Mouse (Mus musculus): ENCODE results near the gene Tmod1. TPM values are rescaled to one million over a fixed set of nuclear protein-coding genes. Genes with fewer than 3 reads are reported as not detected.

The Tmod1 gene
- polyA plus RNA-seq, 1 experiment = 36.6 TPM

GRCm38 (mm10) chr4:46086718-46087426 is 48.1 kb downstream of the Tmod1 start:
- no peak overlapping the region for H3K4me3 ChIP-seq
- H3K4me2 ChIP-seq (ENCODE audit: low read depth) = peak overlapping the region; percentile 51
- H3K79me2 ChIP-seq (ENCODE audit: control insufficient read depth, insufficient read depth) = no peaks in the 10 kb centered on the region
- TF ChIP-seq TCF12 (IDR thresholded peaks at IDR 0.05; ENCODE audit: insufficient read depth, poor library complexity, severe bottlenecking) = no peak
- TF ChIP-seq POLR2A (IDR thresholded peaks at IDR 0.05; ENCODE audit: insufficient read length, low read depth) = no peak
- TF ChIP-seq MYOG (IDR thresholded peaks at IDR 0.05; ENCODE audit: control insufficient read depth in 1 of 3, insufficient read depth in 1 of 3, insufficient read length in 2 of 3, low read depth in 2 of 3) = peak in 1 of 3 experiments; percentile 13
- no peak for TF ChIP-seq E2F4 (IDR thresholded peaks at IDR 0.05; ENCODE audit: insufficient read depth)
- TF ChIP-seq POLR2AphosphoS2 (IDR thresholded peaks at IDR 0.05; ENCODE audit: insufficient read length, low read depth) = no peak
- H3K36me3 ChIP-seq (ENCODE audit: control insufficient read depth, insufficient read depth) = no peaks in the 10 kb centered on the region
- no peak overlapping the region for H3ac ChIP-seq (ENCODE audit: control insufficient read depth, insufficient read length)
- H3K27me3 ChIP-seq (ENCODE audit: control insufficient read depth, insufficient read depth, insufficient read length) = no peaks in the 10 kb centered on the region

GRCm38 (mm10) chr4:46087427-46087771 is 48.7 kb downstream of the Tmod1 start:
- Histone ChIP-seq H3K27me3 (ENCODE audit: control insufficient read depth, insufficient read depth, insufficient read length) (no peaks in the 10 kb centered on the region), H3K79me2 (ENCODE audit: control insufficient read depth, insufficient read depth) (no peaks in the 10 kb centered on the region), H3K4me3 (no peak overlapping the region), H3K4me2 (ENCODE audit: low read depth) (peak overlapping the region; percentile 51), H3K36me3 (ENCODE audit: control insufficient read depth, insufficient read depth) (no peaks in the 10 kb centered on the region), H3ac (ENCODE audit: control insufficient read depth, insufficient read length) (no peak overlapping the region)
- no peak for TF ChIP-seq REST (IDR thresholded peaks at IDR 0.05; ENCODE audit: insufficient read depth, insufficient read length)
- no peak for TF ChIP-seq MYOG (IDR thresholded peaks at IDR 0.05; ENCODE audit: control insufficient read depth in 1 of 3, insufficient read depth in 1 of 3, insufficient read length in 2 of 3, low read depth in 2 of 3)
- TF ChIP-seq POLR2AphosphoS2 (IDR thresholded peaks at IDR 0.05; ENCODE audit: insufficient read length, low read depth) = no peak
- no peak for TF ChIP-seq SRF (IDR thresholded peaks at IDR 0.05; ENCODE audit: control insufficient read depth, insufficient read length, low read depth)
- no peak for TF ChIP-seq CEBPB (IDR thresholded peaks at IDR 0.05; ENCODE audit: insufficient read depth, poor library complexity, severe bottlenecking)
- TF ChIP-seq E2F4 (IDR thresholded peaks at IDR 0.05; ENCODE audit: insufficient read depth) = no peak
- TF ChIP-seq MYOD1 (IDR thresholded peaks at IDR 0.05; ENCODE audit: control insufficient read depth in 1 of 3, insufficient read length in 2 of 3, low read depth in 2 of 3) = no peak
- no peak for TF ChIP-seq MAX (IDR thresholded peaks at IDR 0.05; ENCODE audit: low read depth)
- TF ChIP-seq USF1 (IDR thresholded peaks at IDR 0.05; ENCODE audit: low read depth) = no peak
- no peak for TF ChIP-seq TCF3 (IDR thresholded peaks at IDR 0.05; ENCODE audit: insufficient read length, low read depth)
- TF ChIP-seq POLR2A (IDR thresholded peaks at IDR 0.05; ENCODE audit: insufficient read length, low read depth) = no peak
- no peak for TF ChIP-seq TCF12 (IDR thresholded peaks at IDR 0.05; ENCODE audit: insufficient read depth, poor library complexity, severe bottlenecking)

GRCm38 (mm10) chr4:46087852-46088251 is 49.1 kb downstream of the Tmod1 start:
- Histone ChIP-seq H3K27me3 (ENCODE audit: control insufficient read depth, insufficient read depth, insufficient read length) (no peaks in the 10 kb centered on the region), H3K36me3 (ENCODE audit: control insufficient read depth, insufficient read depth) (no peaks in the 10 kb centered on the region), H3K79me2 (ENCODE audit: control insufficient read depth, insufficient read depth) (no peaks in the 10 kb centered on the region), H3ac (ENCODE audit: control insufficient read depth, insufficient read length) (no peak overlapping the region), H3K4me2 (ENCODE audit: low read depth) (peak overlapping the region; percentile 51), H3K4me3 (no peak overlapping the region)
- TF ChIP-seq MYOD1 (IDR thresholded peaks at IDR 0.05; ENCODE audit: control insufficient read depth in 1 of 3, insufficient read length in 2 of 3, low read depth in 2 of 3) (peak; percentile 76 to 95 (median 87)), USF1 (IDR thresholded peaks at IDR 0.05; ENCODE audit: low read depth) (no peak), TCF3 (IDR thresholded peaks at IDR 0.05; ENCODE audit: insufficient read length, low read depth) (peak; percentile 45), MYOG (IDR thresholded peaks at IDR 0.05; ENCODE audit: control insufficient read depth in 1 of 3, insufficient read depth in 1 of 3, insufficient read length in 2 of 3, low read depth in 2 of 3) (peak in 2 of 3 experiments; percentile 90 to 99), CEBPB (IDR thresholded peaks at IDR 0.05; ENCODE audit: insufficient read depth, poor library complexity, severe bottlenecking) (0 out of 2 replicates have a peak, but pooled peaks have one; percentile 3), TCF12 (IDR thresholded peaks at IDR 0.05; ENCODE audit: insufficient read depth, poor library complexity, severe bottlenecking) (peak; percentile 99), E2F4 (IDR thresholded peaks at IDR 0.05; ENCODE audit: insufficient read depth) (no peak)

GRCm38 (mm10) chr4:46089524-46090125 is 50.9 kb downstream of the Tmod1 start:
- no peaks in the 10 kb centered on the region for H3K36me3 ChIP-seq (ENCODE audit: control insufficient read depth, insufficient read depth)
- TF ChIP-seq USF1 (IDR thresholded peaks at IDR 0.05; ENCODE audit: low read depth) (no peak), TCF3 (IDR thresholded peaks at IDR 0.05; ENCODE audit: insufficient read length, low read depth) (no peak), REST (IDR thresholded peaks at IDR 0.05; ENCODE audit: insufficient read depth, insufficient read length) (no peak), E2F4 (IDR thresholded peaks at IDR 0.05; ENCODE audit: insufficient read depth) (no peak), SRF (IDR thresholded peaks at IDR 0.05; ENCODE audit: control insufficient read depth, insufficient read length, low read depth) (no peak), CEBPB (IDR thresholded peaks at IDR 0.05; ENCODE audit: insufficient read depth, poor library complexity, severe bottlenecking) (no peak), MAX (IDR thresholded peaks at IDR 0.05; ENCODE audit: low read depth) (no peak), TCF12 (IDR thresholded peaks at IDR 0.05; ENCODE audit: insufficient read depth, poor library complexity, severe bottlenecking) (no peak), POLR2A (IDR thresholded peaks at IDR 0.05; ENCODE audit: insufficient read length, low read depth) (no peak), MYOG (IDR thresholded peaks at IDR 0.05; ENCODE audit: control insufficient read depth in 1 of 3, insufficient read depth in 1 of 3, insufficient read length in 2 of 3, low read depth in 2 of 3) (no peak), MYOD1 (IDR thresholded peaks at IDR 0.05; ENCODE audit: control insufficient read depth in 1 of 3, insufficient read length in 2 of 3, low read depth in 2 of 3) (no peak), POLR2AphosphoS2 (IDR thresholded peaks at IDR 0.05; ENCODE audit: insufficient read length, low read depth) (no peak)
- no peak overlapping the region for H3K4me3 ChIP-seq
- H3ac ChIP-seq (ENCODE audit: control insufficient read depth, insufficient read length) = no peak overlapping the region
- no peak overlapping the region for H3K4me2 ChIP-seq (ENCODE audit: low read depth)
- H3K27me3 ChIP-seq (ENCODE audit: control insufficient read depth, insufficient read depth, insufficient read length) = no peaks in the 10 kb centered on the region
- no peaks in the 10 kb centered on the region for H3K79me2 ChIP-seq (ENCODE audit: control insufficient read depth, insufficient read depth)

Data from myocyte (in vitro differentiated cells).